Mouse (Mus musculus): ENCODE measurements around the gene Bap1. TPM values are rescaled to one million over a fixed set of nuclear protein-coding genes. Genes with fewer than 3 reads are reported as not detected.

Bap1 gene
- 114 and 117 TPM in 2 replicates for polyA plus RNA-seq (2015; fragmentation: Nextera tagmentation; extraction: Ambion mirVana)

- H3K4me2 ChIP-seq = peak within 1 kb of the TSS; percentile 72
- H3K36me3 ChIP-seq = peaks cover 36% of the 10 kb centered on the region
- no peaks in the 10 kb centered on the region for H3K9me3 ChIP-seq
- peak; percentile 90 for ATAC-seq (ENCODE audit: low FRiP score)
- WGBS = under 1% methylated on average over 75 of the region's 75 CpGs
- H3K27me3 ChIP-seq = no peaks in the 10 kb centered on the region
- peak within 1 kb of the TSS; percentile 96 for H3K27ac ChIP-seq
- H3K4me3 ChIP-seq = peak within 1 kb of the TSS; percentile 99
- peaks cover 24% of the 10 kb centered on the region for H3K4me1 ChIP-seq (replicated peaks)
- peak within 1 kb of the TSS; percentile 100 for H3K9ac ChIP-seq
These were observed at the start of gene Bap1, which contains the start of gene Phf7 for GRCm38 (mm10) chr14:31251084-31251604. Bap1 (plus strand) TSS chr14:31251450. Phf7 (minus strand) TSS chr14:31251317.

DNA sequence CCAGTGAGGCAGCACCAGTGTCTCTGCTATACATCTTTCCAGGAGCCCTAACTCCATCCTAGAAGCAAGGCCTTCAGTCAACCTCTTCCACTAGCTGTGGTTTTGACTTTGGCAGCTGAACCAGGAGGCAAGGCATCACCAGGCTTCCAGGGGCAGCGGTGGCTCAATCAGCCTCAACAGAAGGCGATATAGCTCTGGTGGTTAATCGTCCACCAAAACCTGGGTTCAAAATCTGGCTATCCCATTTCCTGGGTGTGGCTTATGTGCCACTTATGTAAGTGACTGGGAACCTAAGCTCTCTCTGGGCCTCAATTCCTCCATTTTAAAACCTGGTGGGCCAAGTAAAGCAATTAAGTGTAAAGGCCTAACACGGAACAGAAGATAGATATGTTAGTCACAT is 46.4 kb upstream of the Bap1 start:
- WGBS = 80% methylated on average over 4 of the region's 4 CpGs
- peak overlapping the region; percentile 93 for H3K27ac ChIP-seq

GRCm38 (mm10) chr14:31205244-31205561 is 46.0 kb upstream of the Bap1 start:
- Histone ChIP-seq H3K36me3 (peaks cover 38% of the 10 kb centered on the region), H3K9me3 (no peaks in the 10 kb centered on the region), H3K27me3 (peaks cover 3% of the 10 kb centered on the region; the same call in 1 of the 2 replicates), H3K4me3 (peak overlapping the region; percentile 72), H3K27ac (peak overlapping the region; percentile 93), H3K4me2 (peak overlapping the region; percentile 99), H3K9ac (peak overlapping the region; percentile 91), H3K4me1 (replicated peaks) (peaks cover 32% of the 10 kb centered on the region)
- WGBS = 21% methylated on average over 8 of the region's 8 CpGs
- ATAC-seq (ENCODE audit: low FRiP score) = 0 out of 2 replicates have a peak, but pooled peaks have one; percentile 1

More for the DNA sequence above, 46.4 kb upstream of the Bap1 start:
- peaks cover 42% of the 10 kb centered on the region for H3K36me3 ChIP-seq
- H3K4me3 ChIP-seq = peak overlapping the region; percentile 72
- peaks cover 36% of the 10 kb centered on the region for H3K4me1 ChIP-seq (replicated peaks)
- H3K27me3 ChIP-seq = peaks cover 3% of the 10 kb centered on the region; the same call in 1 of the 2 replicates
- no peaks in the 10 kb centered on the region for H3K9me3 ChIP-seq
- peak overlapping the region; percentile 91 for H3K9ac ChIP-seq
- ATAC-seq (ENCODE audit: low FRiP score) = no peak
- H3K4me2 ChIP-seq = peak overlapping the region; percentile 99

DNA sequence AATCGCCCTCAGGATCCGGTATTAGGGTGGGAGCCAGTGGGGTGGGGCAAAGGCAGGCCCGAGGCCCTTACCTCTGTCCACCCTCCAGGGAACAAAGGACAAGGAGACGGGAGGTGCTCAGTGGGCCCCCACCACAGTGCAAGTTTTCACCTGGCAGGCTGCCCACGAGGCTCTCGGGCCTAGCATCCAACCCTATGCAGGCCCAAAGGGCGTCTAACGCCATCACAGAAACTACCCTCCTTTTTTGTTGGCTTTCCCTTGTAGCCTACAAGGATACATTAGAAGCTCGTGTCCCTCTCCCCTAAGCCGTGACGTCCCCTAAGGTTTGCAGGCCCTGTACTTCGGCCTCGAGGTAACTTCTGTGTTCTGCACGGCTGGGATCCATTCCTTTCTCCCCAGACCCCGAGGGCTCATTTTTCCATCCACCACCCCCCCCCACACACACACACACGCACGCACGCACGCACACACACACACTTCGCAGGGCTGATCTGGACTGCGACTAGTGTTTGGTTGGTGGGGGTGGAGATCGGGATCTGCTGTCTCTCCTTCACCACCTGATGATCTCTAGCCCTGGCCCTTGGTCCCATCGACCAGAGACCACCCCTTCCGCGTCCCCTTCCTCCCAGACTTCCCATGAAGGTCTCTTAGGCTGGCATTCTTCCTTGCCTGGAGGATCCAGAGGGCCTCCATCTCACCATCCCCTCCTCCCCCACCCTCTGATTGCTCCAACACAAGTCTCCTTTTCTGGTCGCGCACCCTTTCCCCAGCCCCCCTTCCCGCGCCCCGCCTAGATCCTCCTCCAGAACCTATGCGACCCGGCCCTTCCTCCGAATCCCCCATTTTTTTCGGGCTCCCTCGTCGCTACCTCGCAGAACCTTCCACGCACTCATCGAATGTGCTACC is 45.4 kb upstream of the Bap1 start:
- under 1% methylated on average over 39 of the region's 39 CpGs for WGBS
- ATAC-seq (ENCODE audit: low FRiP score) = peak; percentile 69
- Histone ChIP-seq H3K4me3 (peak overlapping the region; percentile 72), H3K4me2 (peak overlapping the region; percentile 99), H3K36me3 (peaks cover 32% of the 10 kb centered on the region), H3K27ac (peak overlapping the region; percentile 93), H3K9ac (peak overlapping the region; percentile 91), H3K4me1 (replicated peaks) (peaks cover 30% of the 10 kb centered on the region), H3K27me3 (peaks cover 3% of the 10 kb centered on the region; the same call in 1 of the 2 replicates), H3K9me3 (no peaks in the 10 kb centered on the region)

- H3K9me3 ChIP-seq = no peaks in the 10 kb centered on the region
These were observed 44.7 kb upstream of the Bap1 start for GRCm38 (mm10) chr14:31206472-31206981.

GRCm38 (mm10) chr14:31207070-31207830 is 44.0 kb upstream of the Bap1 start:
- H3K4me2 ChIP-seq = peak overlapping the region; percentile 99
- H3K9ac ChIP-seq = peak overlapping the region; percentile 91
- WGBS = 78% methylated on average over 13 of the region's 13 CpGs
- ATAC-seq (ENCODE audit: low FRiP score) = peak; percentile 47
- peaks cover 3% of the 10 kb centered on the region; the same call in 1 of the 2 replicates for H3K27me3 ChIP-seq
- H3K4me1 ChIP-seq (replicated peaks) = peaks cover 27% of the 10 kb centered on the region
- no peaks in the 10 kb centered on the region for H3K9me3 ChIP-seq
- peak overlapping the region; percentile 93 for H3K27ac ChIP-seq
- H3K36me3 ChIP-seq = peaks cover 21% of the 10 kb centered on the region
- peak overlapping the region; percentile 72 for H3K4me3 ChIP-seq

More at GRCm38 (mm10) chr14:31206472-31206981, 44.7 kb upstream of the Bap1 start:
- Histone ChIP-seq H3K36me3 (peaks cover 29% of the 10 kb centered on the region), H3K4me3 (peak overlapping the region; percentile 72), H3K4me1 (replicated peaks) (peaks cover 27% of the 10 kb centered on the region), H3K4me2 (peak overlapping the region; percentile 99), H3K9ac (peak overlapping the region; percentile 91), H3K27me3 (peaks cover 3% of the 10 kb centered on the region; the same call in 1 of the 2 replicates), H3K27ac (peak overlapping the region; percentile 93)
- peak; percentile 60 for ATAC-seq (ENCODE audit: low FRiP score)
- under 1% methylated on average over 48 of the region's 48 CpGs for WGBS

GRCm38 (mm10) chr14:31208084-31208483 is 43.2 kb upstream of the Bap1 start, which contains the start of gene Tnnc1:
Tnnc1 (plus strand) TSS chr14:31208312.
- H3K4me1 ChIP-seq (replicated peaks) = peaks cover 27% of the 10 kb centered on the region
- ATAC-seq (ENCODE audit: low FRiP score) = no peak
- H3K9me3 ChIP-seq = no peaks in the 10 kb centered on the region
- H3K36me3 ChIP-seq = peaks cover 13% of the 10 kb centered on the region
- H3K27me3 ChIP-seq = peaks cover 3% of the 10 kb centered on the region; the same call in 1 of the 2 replicates
- peak within 1 kb of the TSS; percentile 72 for H3K4me3 ChIP-seq
- 88% methylated on average over 2 of the region's 2 CpGs for WGBS
- H3K9ac ChIP-seq = peak within 1 kb of the TSS; percentile 91
- H3K4me2 ChIP-seq = peak within 1 kb of the TSS; percentile 99
- peak within 1 kb of the TSS; percentile 93 for H3K27ac ChIP-seq

- H3K9me3 ChIP-seq = no peaks in the 10 kb centered on the region
- no peak overlapping the region for H3K27ac ChIP-seq
- peaks cover 23% of the 10 kb centered on the region for H3K4me1 ChIP-seq (replicated peaks)
- H3K4me3 ChIP-seq = no peak overlapping the region
- no peak overlapping the region for H3K4me2 ChIP-seq
- WGBS = 87% methylated on average over 4 of the region's 4 CpGs
- H3K36me3 ChIP-seq = peaks cover 3% of the 10 kb centered on the region
- no peak overlapping the region for H3K9ac ChIP-seq
- ATAC-seq (ENCODE audit: low FRiP score) = no peak
- H3K27me3 ChIP-seq = peaks cover 3% of the 10 kb centered on the region; the same call in 1 of the 2 replicates
These were observed 42.1 kb upstream of the Bap1 start for GRCm38 (mm10) chr14:31209133-31209557.

DNA sequence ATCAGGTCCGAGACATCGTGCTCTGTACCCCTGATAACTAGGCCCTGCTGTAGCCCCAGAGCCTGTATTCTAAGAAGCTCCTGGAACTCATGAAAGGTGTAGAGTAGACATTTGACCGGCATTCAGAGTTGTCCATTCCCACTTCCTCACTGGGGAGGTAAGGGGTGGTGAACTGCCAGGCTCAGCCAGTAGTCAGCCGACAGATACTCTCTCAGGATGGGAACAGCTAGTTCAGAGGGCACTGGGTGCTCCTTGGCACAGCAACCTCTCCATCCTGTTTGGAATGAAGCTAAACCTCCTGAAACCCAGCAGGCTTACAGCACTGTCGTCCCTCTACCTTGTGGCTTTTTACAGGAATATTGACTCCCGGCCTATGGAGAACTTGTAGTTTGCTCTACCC is 39.4 kb upstream of the Bap1 start:
- H3K27me3 ChIP-seq = peaks cover 8% of the 10 kb centered on the region; the same call in 1 of the 2 replicates
- no peak for ATAC-seq (ENCODE audit: low FRiP score)
- no peaks in the 10 kb centered on the region for H3K36me3 ChIP-seq
- H3K27ac ChIP-seq = no peak overlapping the region
- H3K9me3 ChIP-seq = no peaks in the 10 kb centered on the region
- no peak overlapping the region for H3K9ac ChIP-seq
- H3K4me2 ChIP-seq = no peak overlapping the region
- 90% methylated on average over 6 of the region's 6 CpGs for WGBS
- no peak overlapping the region for H3K4me3 ChIP-seq
- H3K4me1 ChIP-seq (replicated peaks) = peaks cover 16% of the 10 kb centered on the region

DNA sequence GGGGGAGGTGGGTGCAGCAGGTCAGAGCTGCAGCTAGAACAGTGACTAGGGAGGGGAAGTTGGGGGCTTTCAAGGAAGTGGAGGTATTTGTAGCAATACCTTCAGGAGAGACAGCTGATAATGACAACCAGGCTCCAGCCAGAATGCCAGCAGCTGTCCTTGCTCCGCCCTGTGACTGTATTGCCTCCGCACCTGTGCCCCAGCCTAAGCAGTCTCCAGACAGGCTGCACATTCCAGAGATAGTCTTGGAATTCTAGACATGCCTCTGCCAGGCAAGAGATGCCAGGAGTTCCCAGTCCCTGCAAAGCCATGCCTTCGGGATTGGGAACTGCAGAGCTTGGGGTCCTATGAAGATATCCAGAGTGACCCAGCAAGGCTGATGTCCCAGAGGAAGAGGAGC is 38.8 kb upstream of the Bap1 start:
- H3K27me3 ChIP-seq = peaks cover 8% of the 10 kb centered on the region; the same call in 1 of the 2 replicates
- no peaks in the 10 kb centered on the region for H3K9me3 ChIP-seq
- no peak overlapping the region for H3K4me3 ChIP-seq
- ATAC-seq (ENCODE audit: low FRiP score) = no peak
- no peak overlapping the region for H3K9ac ChIP-seq
- H3K36me3 ChIP-seq = no peaks in the 10 kb centered on the region
- no peak overlapping the region for H3K27ac ChIP-seq
- H3K4me1 ChIP-seq (replicated peaks) = peaks cover 12% of the 10 kb centered on the region
- no peak overlapping the region for H3K4me2 ChIP-seq
- 89% methylated on average over 3 of the region's 3 CpGs for WGBS

DNA sequence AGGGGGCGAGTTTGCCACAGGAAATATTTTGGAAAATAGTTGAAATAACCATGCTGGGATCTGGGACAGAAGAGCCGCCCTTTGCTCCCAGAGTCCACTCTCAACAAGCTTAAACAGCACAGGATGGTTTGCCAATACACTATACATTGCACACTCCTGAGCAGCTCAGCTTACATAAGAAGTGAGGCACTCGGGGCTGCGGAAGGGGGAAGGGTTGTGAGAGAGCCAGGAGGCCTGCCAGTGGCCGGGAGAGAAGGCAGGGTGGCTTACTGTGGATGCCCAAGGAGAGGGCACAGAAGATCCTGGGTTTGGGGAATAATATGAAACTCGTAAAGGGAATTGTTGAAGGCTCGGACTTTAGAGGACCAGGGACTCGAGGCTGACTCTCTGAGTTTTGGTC is 37.4 kb upstream of the Bap1 start:
- ATAC-seq (ENCODE audit: low FRiP score) = no peak
- no peak overlapping the region for H3K4me2 ChIP-seq
- no peaks in the 10 kb centered on the region for H3K36me3 ChIP-seq
- no peak overlapping the region for H3K4me3 ChIP-seq
- H3K9ac ChIP-seq = no peak overlapping the region
- peaks cover 16% of the 10 kb centered on the region for H3K4me1 ChIP-seq (replicated peaks)
- peaks cover 8% of the 10 kb centered on the region; the same call in 1 of the 2 replicates for H3K27me3 ChIP-seq
- H3K27ac ChIP-seq = no peak overlapping the region
- WGBS = 73% methylated on average over 8 of the region's 8 CpGs
- no peaks in the 10 kb centered on the region for H3K9me3 ChIP-seq

All from hindbrain, embryonic 13.5 days (tissue).